Mouse (Mus musculus) bone marrow, adult 2 months (tissue): Measurements from ENCODE around the gene Gpr152.

ENCODE experiments used
- CTCF ChIP-seq: fragments of 200-500 bp; IDR thresholded peaks from 2 replicates; pipeline ENCODE4 v1.5.1; 2011; ENCODE audit warnings: low read length, control low read depth; ENCODE audit not compliant: control insufficient read depth, insufficient read depth
- POLR2A ChIP-seq: fragments of 200-500 bp; IDR thresholded peaks from 2 replicates; pipeline ENCODE4 v1.6.1; 2011; ENCODE audit warnings: low read depth, mild to moderate bottlenecking, control low read depth, low read length, borderline replicate concordance; ENCODE audit not compliant: control insufficient read depth

GRCm38 (mm10) chr19:4114551-4114950 is 25.0 kb upstream of the Gpr152 start:
- TF ChIP-seq CTCF: no peak
- TF ChIP-seq POLR2A: no peak
